Mouse (Mus musculus): Measurements from ENCODE around the gene Tex261.

DNA sequence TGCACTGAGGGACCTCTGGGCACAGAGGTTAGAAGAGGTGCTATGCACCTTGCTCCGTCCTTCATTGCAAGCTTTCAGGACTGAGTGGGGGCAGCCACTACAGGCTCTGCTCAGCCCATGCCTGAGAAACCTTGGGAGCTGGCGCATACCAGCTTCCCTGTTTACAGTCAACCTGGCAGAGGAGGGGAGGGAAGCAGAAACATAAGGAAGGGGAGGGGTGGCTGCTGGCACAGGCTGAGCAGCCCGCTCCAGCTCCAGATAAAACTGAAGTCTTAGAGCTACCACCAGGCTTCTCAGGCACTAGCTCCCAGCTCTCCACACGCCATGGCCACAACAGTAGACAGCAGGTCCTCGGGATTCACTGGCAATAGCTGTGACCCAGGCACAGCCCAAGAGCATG lies 32.9 kb downstream of the Tex261 start, which contains the start of gene Atp6v1b1:
- TF ChIP-seq CTCF (IDR thresholded peaks at IDR 0.05; ENCODE audit: low read depth) (no peak), EP300 (IDR thresholded peaks at IDR 0.05; ENCODE audit: low read depth) (no peak)

Data from liver, embryonic 14.5 days (tissue).